Mouse (Mus musculus) G1E (cell line): ENCODE measurements at regions not wholly inside any gene's neighbourhood (a gene's known extent, or its start where the extent isn't known, plus 50 kb on each side); places are given as distances from the start of the nearest gene placed in this dataset.

Experiments used
- ATAC-seq: 2 replicates; pipeline ENCODE4 v1.8.0; 2016; ENCODE audit warnings: mild to moderate bottlenecking; ENCODE audit not compliant: insufficient number of reproducible peaks, poor library complexity, low FRiP score, severe bottlenecking; ENCODE audit errors: extremely low read depth
- DNase-seq: peaks from one replicate; pipeline ENCODE4 v3.0.0; 2012; ENCODE audit warnings: low spot score
- H3K27me3 ChIP-seq: 2 replicates; pipeline ENCODE4 v1.6.1; 2012; ENCODE audit warnings: mild to moderate bottlenecking, low read length, inconsistent platforms; ENCODE audit not compliant: insufficient read depth
- H3K36me3 ChIP-seq: replicated peaks from 2 replicates; pipeline ENCODE3; 2012; ENCODE audit warnings: mild to moderate bottlenecking, inconsistent platforms
- H3K4me1 ChIP-seq: 2 replicates; pipeline ENCODE4 v1.6.1; 2012; ENCODE audit warnings: low read depth, low read length, inconsistent platforms, mixed read lengths; ENCODE audit not compliant: insufficient read depth
- H3K4me3 ChIP-seq: 2 replicates; pipeline ENCODE4 v1.5.1; 2012; ENCODE audit warnings: low read depth, mild to moderate bottlenecking, inconsistent platforms, low read length, moderate library complexity, mixed read lengths
- H3K9me3 ChIP-seq: replicated peaks from 2 replicates; pipeline ENCODE4 v1.6.1; 2012; ENCODE audit warnings: inconsistent platforms
- CTCF ChIP-seq: IDR thresholded peaks from 2 replicates; pipeline ENCODE4 v1.5.1; 2012; ENCODE audit warnings: low read depth, low read length, inconsistent platforms, mixed read lengths
- GATA1 ChIP-seq: IDR thresholded peaks from 2 replicates; pipeline ENCODE4 v1.6.1; 2012; ENCODE audit warnings: borderline replicate concordance, low read length, inconsistent platforms, mixed read lengths
- GATA2 ChIP-seq: IDR thresholded peaks from 2 replicates; pipeline ENCODE4 v1.6.1; 2012; ENCODE audit warnings: low read depth, low read length, inconsistent platforms, borderline replicate concordance
- POLR2AphosphoS5 ChIP-seq: IDR thresholded peaks from 2 replicates; pipeline ENCODE4 v1.6.1; 2012; ENCODE audit warnings: low read depth, low read length, inconsistent platforms; ENCODE audit not compliant: insufficient replicate concordance
- TAL1 ChIP-seq: conservative IDR thresholded peaks from 2 replicates; pipeline ENCODE4 v1.6.1; 2012; ENCODE audit warnings: low read depth, low read length, inconsistent platforms, mixed read lengths

- Histone ChIP-seq H3K4me1 (no peaks in the 10 kb centered on the region), H3K27me3 (no peaks in the 10 kb centered on the region)
Measured at GRCm38 (mm10) chr8:87218956-87219482, 253.4 kb downstream of the Cbln1 start.

DNA sequence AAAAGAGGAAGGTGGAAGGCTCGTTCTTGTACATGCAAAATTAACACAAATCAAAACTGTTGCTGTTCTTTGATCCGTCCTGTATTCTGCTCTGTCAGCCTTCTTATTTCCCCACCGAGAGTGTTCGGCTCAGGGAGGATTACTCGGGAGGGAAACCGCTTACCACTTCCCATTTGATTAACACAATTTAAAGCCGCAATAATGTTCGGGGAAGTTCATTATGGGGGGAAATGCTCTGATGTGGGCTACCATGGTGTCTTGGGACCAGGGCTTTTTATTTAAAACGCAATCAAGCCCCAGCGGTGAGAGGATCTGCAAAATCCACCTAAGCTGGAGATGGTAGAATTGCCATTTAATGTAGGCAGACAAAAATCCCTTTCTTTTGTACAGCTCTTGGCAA, 257.4 kb downstream of the Cbln1 start:
- ATAC-seq (no peak), DNase-seq (no peak)
- Histone ChIP-seq H3K9me3 (peaks cover 62% of the 10 kb centered on the region), H3K27me3 (no peaks in the 10 kb centered on the region), H3K4me1 (no peaks in the 10 kb centered on the region), H3K36me3 (no peaks in the 10 kb centered on the region), H3K4me3 (no peak overlapping the region)
- no peak for TF ChIP-seq POLR2AphosphoS5
- TF ChIP-seq CTCF = no peak
- TF ChIP-seq GATA2 = no peak

More at GRCm38 (mm10) chr8:87218956-87219482, 253.4 kb downstream of the Cbln1 start:
- H3K4me3 ChIP-seq = no peak overlapping the region
- peaks cover 78% of the 10 kb centered on the region for H3K9me3 ChIP-seq
- H3K36me3 ChIP-seq = no peaks in the 10 kb centered on the region
- ATAC-seq = no peak
- TF ChIP-seq POLR2AphosphoS5 (no peak), GATA1 (no peak), TAL1 (no peak), GATA2 (no peak), CTCF (no peak)
- no peak for DNase-seq

DNA sequence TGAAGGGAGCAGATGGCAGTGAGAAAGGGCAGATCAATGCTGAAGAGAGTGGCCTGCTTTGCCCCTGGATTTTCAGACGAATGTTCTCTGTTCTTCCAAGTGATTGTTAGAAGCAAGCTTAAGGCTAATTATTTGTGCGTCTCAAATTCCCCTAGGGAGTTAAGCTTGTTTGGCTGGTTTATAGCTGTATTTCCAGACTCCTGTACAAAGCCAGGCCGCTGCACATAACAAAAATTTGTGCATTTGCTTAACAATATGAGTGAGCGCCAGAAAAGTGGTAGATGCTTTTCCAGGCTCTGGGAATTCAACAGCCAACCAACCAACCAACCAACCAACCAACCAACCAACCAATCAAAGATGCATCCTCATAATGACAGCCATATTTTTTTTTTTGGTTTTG, 261.9 kb downstream of the Cbln1 start:
- Histone ChIP-seq H3K36me3 (no peaks in the 10 kb centered on the region), H3K27me3 (no peaks in the 10 kb centered on the region), H3K4me3 (no peak overlapping the region), H3K9me3 (peaks cover 50% of the 10 kb centered on the region), H3K4me1 (no peaks in the 10 kb centered on the region)
- no peak for DNase-seq
- no peak for ATAC-seq
- TF ChIP-seq GATA2 = no peak
- no peak for TF ChIP-seq GATA1
- no peak for TF ChIP-seq POLR2AphosphoS5
- no peak for TF ChIP-seq TAL1
- no peak for TF ChIP-seq CTCF

DNA sequence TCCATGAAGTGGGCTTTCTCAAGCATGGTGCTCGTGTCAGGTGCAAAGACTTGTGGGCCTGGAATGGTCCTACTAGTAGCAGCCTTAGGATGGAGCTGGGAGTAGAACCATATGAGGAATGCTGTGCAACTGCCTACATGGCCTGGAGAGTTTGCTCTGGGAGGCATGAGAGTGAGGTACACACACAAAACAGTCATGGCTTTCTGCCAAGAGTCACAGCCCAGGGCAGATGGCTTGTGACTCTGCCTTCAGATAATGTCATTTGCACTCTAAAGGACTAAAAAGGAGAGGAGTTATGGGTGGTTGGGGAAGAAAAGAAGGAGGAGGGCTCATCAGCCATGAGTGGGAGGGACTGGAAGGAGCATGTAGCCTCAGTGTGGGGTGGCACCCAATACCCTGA, 263.1 kb downstream of the Cbln1 start:
- no peaks in the 10 kb centered on the region for H3K36me3 ChIP-seq
- H3K27me3 ChIP-seq = no peaks in the 10 kb centered on the region
- no peaks in the 10 kb centered on the region for H3K4me1 ChIP-seq
- H3K9me3 ChIP-seq = peaks cover 48% of the 10 kb centered on the region
- TF ChIP-seq CTCF = no peak
- TF ChIP-seq TAL1 = no peak
- no peak for TF ChIP-seq GATA2
- TF ChIP-seq GATA1 = no peak
- TF ChIP-seq POLR2AphosphoS5 = no peak
- H3K4me3 ChIP-seq = no peak overlapping the region
- DNase-seq (no peak), ATAC-seq (no peak)

- Histone ChIP-seq H3K4me1 (no peaks in the 10 kb centered on the region), H3K9me3 (peaks cover 50% of the 10 kb centered on the region), H3K36me3 (no peaks in the 10 kb centered on the region), H3K4me3 (no peak overlapping the region), H3K27me3 (no peaks in the 10 kb centered on the region)
- ATAC-seq = no peak
- TF ChIP-seq CTCF = no peak
- TF ChIP-seq GATA2 = no peak
- no peak for TF ChIP-seq GATA1
- no peak for TF ChIP-seq TAL1
- DNase-seq = no peak
Measured at GRCm38 (mm10) chr8:87208036-87208435, 264.4 kb downstream of the Cbln1 start.

- Histone ChIP-seq H3K4me1 (no peaks in the 10 kb centered on the region), H3K36me3 (no peaks in the 10 kb centered on the region), H3K27me3 (no peaks in the 10 kb centered on the region), H3K9me3 (peaks cover 61% of the 10 kb centered on the region), H3K4me3 (no peak overlapping the region)
- no peak for ATAC-seq
- no peak for TF ChIP-seq GATA1
- DNase-seq = no peak
Measured at GRCm38 (mm10) chr8:87202639-87203160, 269.7 kb downstream of the Cbln1 start.

- Histone ChIP-seq H3K4me3 (no peak overlapping the region), H3K4me1 (no peaks in the 10 kb centered on the region), H3K36me3 (no peaks in the 10 kb centered on the region), H3K27me3 (no peaks in the 10 kb centered on the region), H3K9me3 (peaks cover 79% of the 10 kb centered on the region)
- ATAC-seq (no peak), DNase-seq (no peak)
- no peak for TF ChIP-seq TAL1
- TF ChIP-seq GATA2 = no peak
- no peak for TF ChIP-seq GATA1
- no peak for TF ChIP-seq CTCF
- TF ChIP-seq POLR2AphosphoS5 = no peak
Measured at GRCm38 (mm10) chr8:87199461-87200131, 272.8 kb downstream of the Cbln1 start.
